Mouse (Mus musculus): ENCODE measurements around the gene Znhit3. TPM values are rescaled to one million over a fixed set of nuclear protein-coding genes. Genes with fewer than 3 reads are reported as not detected.

The Znhit3 gene
- total RNA-seq, 4 experiments from 2014 or later = 9.0 to 17.7 (median 15.3) TPM

- no peak for DNase-seq
Observed at GRCm38 (mm10) chr11:84873042-84873833, 42.9 kb downstream of the Znhit3 start.

DNA sequence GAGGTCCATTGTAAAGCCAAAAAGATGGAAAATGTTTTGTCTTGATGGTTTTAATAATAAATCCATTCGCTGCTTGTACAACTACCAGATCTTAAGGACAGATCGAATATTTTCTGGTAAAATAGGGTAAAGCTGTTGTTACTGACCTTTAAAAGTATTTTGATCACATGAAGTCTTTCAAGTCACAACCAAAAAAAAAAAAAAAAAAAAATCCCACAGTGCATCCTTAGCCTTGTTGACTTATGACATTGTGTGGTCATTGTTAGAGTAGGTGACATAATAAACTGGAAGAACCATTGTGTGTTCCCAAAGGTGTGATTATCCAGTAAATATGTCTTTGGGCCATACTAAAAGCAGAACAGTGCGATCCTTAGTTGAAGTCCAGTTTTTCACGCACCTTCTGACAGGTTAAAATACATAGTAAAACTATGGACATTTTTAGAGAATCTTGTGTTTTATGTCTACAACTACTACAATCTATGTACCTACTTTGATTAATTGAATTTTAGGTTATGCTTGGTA, 44.6 kb downstream of the Znhit3 start:
- no peak for DNase-seq

DNA sequence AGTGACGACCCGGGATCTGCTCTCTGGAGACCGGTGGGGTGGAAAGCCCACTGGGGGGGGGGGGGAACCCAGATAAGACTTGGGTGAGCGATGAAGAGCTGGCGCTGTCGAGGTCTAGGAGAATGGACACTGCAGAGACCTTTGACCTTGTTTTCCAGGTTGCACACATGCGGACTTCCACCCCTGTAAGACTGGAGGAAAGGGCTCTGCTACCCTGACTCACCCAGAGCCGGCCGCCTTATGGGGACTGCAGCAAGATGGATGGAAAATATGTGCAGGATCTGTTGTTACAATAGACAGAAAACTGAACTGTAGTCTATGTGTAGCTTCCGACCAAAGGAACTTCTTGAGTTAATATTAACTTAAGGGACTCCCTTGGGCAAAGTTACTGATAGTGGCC, 45.1 kb downstream of the Znhit3 start:
- no peak for DNase-seq

DNA sequence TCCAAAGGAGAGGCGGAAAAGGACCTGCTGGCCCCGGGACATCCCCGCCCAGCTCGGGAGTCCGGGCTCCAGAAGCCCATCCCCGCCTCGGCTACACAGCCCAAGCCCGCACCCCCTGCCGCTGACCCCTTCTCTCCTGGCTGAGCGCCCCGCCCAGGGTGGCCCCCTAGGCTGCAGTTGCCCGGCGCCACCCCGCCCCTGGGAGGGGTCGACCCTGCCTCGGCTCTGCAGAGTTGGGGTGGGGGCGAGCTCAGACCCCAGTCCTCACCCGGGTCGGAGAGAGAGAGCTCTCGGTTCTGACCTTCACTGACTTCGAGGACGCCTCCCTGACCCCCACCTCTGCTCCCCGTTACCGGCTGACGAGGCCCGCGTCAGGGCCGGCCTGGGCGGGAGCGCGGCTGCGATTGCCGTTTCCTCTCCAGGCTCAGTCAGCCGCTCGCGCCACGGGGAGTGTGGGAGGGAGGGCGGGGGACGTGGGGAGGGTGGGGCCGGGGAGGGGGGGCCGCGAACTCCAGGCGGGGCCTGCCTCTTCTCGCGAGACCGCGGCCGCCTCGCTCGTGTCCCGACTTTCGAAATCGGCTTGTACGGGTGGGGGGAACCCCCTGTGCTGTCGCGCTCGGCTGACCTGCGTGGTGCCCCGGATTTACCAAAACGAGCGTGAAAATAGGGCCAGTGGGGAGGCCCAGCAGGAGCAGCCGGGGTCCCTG, 45.7 kb downstream of the Znhit3 start, which contains the start of gene Ggnbp2:
TSS of gene Ggnbp2 (minus strand) at position 481 of the 707 bp plus-strand sequence.
- peak; percentile 91 for DNase-seq

DNA sequence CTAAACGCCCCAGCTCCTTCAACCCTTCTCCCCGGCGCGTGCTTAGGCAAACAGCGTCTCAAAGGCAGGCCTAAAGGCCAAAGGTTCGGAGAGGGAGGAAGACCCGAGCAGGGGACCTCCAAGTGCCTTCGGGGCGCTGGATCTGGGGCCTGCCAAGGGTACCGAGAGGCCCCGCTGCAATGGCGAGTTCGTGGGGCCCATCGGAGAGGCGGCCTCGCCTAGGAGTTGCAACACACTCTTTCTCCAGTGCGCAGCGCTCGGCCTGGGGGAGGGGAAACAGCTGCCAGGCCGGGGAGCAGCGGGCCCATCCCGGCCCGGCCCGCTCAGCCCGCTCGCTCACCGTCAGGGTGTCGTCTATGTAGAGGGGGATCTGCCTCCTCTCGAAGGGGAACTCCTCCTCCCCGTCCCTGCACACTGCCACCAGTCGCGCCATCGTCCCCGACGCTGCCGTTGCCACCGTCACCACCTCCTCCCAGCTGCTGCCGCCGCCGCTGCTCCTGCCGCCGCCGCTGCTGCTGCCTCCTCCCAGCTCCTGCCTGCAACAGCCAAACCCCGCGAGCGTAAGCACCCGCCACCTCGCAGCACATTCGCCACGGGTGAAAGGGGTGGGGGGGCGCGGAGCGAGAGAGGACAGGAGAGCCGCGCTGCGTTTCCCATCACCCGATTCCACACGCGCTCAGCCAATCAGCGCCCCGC, 46.5 kb downstream of the Znhit3 start:
- peak; percentile 92 for DNase-seq

DNA sequence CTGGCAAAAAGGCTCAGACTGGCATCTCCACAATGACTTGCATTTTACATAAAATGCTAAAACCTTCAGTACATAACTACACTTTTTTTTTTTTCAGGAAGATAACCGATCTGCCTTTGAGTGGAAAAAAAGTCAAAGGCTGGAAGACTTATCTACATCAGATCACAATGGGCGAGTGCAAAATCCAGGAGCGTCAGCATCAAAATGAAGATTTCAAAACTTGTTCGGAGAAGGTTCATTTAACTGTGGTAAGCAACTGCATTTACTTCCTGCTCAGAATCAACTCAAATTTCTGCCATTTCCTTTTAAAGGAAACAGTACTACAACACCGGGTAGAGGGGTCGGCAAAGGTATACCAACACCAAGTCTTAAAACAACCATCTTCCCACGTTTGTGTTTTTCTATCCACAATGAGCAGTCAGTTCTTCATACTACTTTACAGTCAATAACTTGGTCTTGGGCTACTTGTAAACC, 47.3 kb downstream of the Znhit3 start:
- no peak for DNase-seq

GRCm38 (mm10) chr11:84867586-84867985, 48.6 kb downstream of the Znhit3 start:
- DNase-seq = no peak

GRCm38 (mm10) chr11:84865268-84865667, 50.9 kb downstream of the Znhit3 start:
- no peak for DNase-seq

Small RNAs within 50 kb of the gene (microRNA-seq; reads per million reads assigned to microRNA genes)
- 0 reads per million in 2 experiments for gene Gm23564

Other genes with a start within 250 kb of the Znhit3 start
- gene Mrm1, start 96.9 kb downstream of the Znhit3 start, total RNA-seq (2022) = 10 to 100 TPM; 21.6 to 24.4 (median 22.9) TPM
- gene Dhrs11, start 87.4 kb downstream of the Znhit3 start, total RNA-seq (2022) = 10 to 100 TPM; 45.7 to 58.0 (median 50.5) TPM
- 10 to 100 TPM; 76.1 to 91.6 (median 86.8) TPM for gene Ggnbp2, start 45.5 kb downstream of the Znhit3 start, total RNA-seq (2022)
- gene Myo19, start 36.2 kb downstream of the Znhit3 start, total RNA-seq (2022) = 10 to 100 TPM; 10.3 to 16.5 (median 14.3) TPM
- gene Pigw, start 36.1 kb downstream of the Znhit3 start, total RNA-seq (2022) = 10 to 100 TPM in 2 of 4 experiments, 1 to 10 TPM in 2; 8.4 to 11.1 (median 9.8) TPM
- gene Car4, start 41.4 kb upstream of the Znhit3 start, total RNA-seq (2022) = 1 to 10 TPM; 1.5 to 3.5 (median 2.3) TPM
- gene Usp32, start 223.8 kb upstream of the Znhit3 start, total RNA-seq (2022) = 10 to 100 TPM; 43.6 to 53.1 (median 51.9) TPM

All from adrenal gland, adult 8-10 months (tissue).